Mouse (Mus musculus): ENCODE data around the gene Mapk11. TPM values are rescaled to one million over a fixed set of nuclear protein-coding genes. Genes with fewer than 3 reads are reported as not detected.
A peak's percentile ranks its signal among the peaks of the same experiment; 100 is the strongest.

Gene Mapk11
- polyA plus RNA-seq (2011; ENCODE audit: insufficient read depth, insufficient read length, low read depth, missing spikeins) = 9.1 and 9.3 TPM in 2 replicates

GRCm38 (mm10) chr15:89149271-89150040 lies at the start of gene Mapk11:
Gene Mapk11, minus strand, starts transcription at chr15:89149628.
- Histone ChIP-seq H3K9me3 (replicated peaks; ENCODE audit: control insufficient read depth, insufficient read depth, low read length, poor library complexity, severe bottlenecking) (no peaks in the 10 kb centered on the region), H3K4me3 (ENCODE audit: low read depth, low read length) (peak within 1 kb of the TSS; percentile 70), H3K9ac (ENCODE audit: low read depth, poor library complexity, severe bottlenecking) (peak within 1 kb of the TSS; percentile 76), H3K4me1 (ENCODE audit: control insufficient read depth, insufficient read depth, low read length) (peaks cover 2% of the 10 kb centered on the region), H3K36me3 (ENCODE audit: control insufficient read depth, insufficient read depth, low read length, poor library complexity, severe bottlenecking) (no peaks in the 10 kb centered on the region), H3K27me3 (ENCODE audit: control insufficient read depth, insufficient read depth, low read length, poor library complexity, severe bottlenecking) (no peaks in the 10 kb centered on the region), H3K27ac (ENCODE audit: insufficient read depth, low read length) (no peak within 1 kb of the TSS)
- TF ChIP-seq CTCF (IDR thresholded peaks at IDR 0.05; ENCODE audit: low read depth, low read length) = no peak
- no peak for TF ChIP-seq POLR2A (IDR thresholded peaks at IDR 0.05; ENCODE audit: insufficient read depth, low read length)
- TF ChIP-seq EP300 (IDR thresholded peaks at IDR 0.05; ENCODE audit: insufficient read depth, low read depth, low read length) = no peak

GRCm38 (mm10) chr15:89197056-89197455 lies 47.6 kb upstream of the Mapk11 start:
- H3K4me1 ChIP-seq (ENCODE audit: control insufficient read depth, insufficient read depth, low read length) = no peaks in the 10 kb centered on the region
- H3K9ac ChIP-seq (ENCODE audit: low read depth, poor library complexity, severe bottlenecking) = peak overlapping the region; percentile 35
- H3K27me3 ChIP-seq (ENCODE audit: control insufficient read depth, insufficient read depth, low read length, poor library complexity, severe bottlenecking) = no peaks in the 10 kb centered on the region
- no peaks in the 10 kb centered on the region for H3K36me3 ChIP-seq (ENCODE audit: control insufficient read depth, insufficient read depth, low read length, poor library complexity, severe bottlenecking)
- TF ChIP-seq CTCF (IDR thresholded peaks at IDR 0.05; ENCODE audit: low read depth, low read length) = no peak
- no peak for TF ChIP-seq EP300 (IDR thresholded peaks at IDR 0.05; ENCODE audit: insufficient read depth, low read depth, low read length)
- TF ChIP-seq POLR2A (IDR thresholded peaks at IDR 0.05; ENCODE audit: insufficient read depth, low read length) = no peak
- peak overlapping the region; percentile 60 for H3K4me3 ChIP-seq (ENCODE audit: low read depth, low read length)
- H3K27ac ChIP-seq (ENCODE audit: insufficient read depth, low read length) = no peak overlapping the region
- H3K9me3 ChIP-seq (replicated peaks; ENCODE audit: control insufficient read depth, insufficient read depth, low read length, poor library complexity, severe bottlenecking) = no peaks in the 10 kb centered on the region

GRCm38 (mm10) chr15:89196313-89196706 lies 46.9 kb upstream of the Mapk11 start, which contains the start of gene Dennd6b:
Gene Dennd6b, minus strand, starts transcription at chr15:89196496.
- peak within 1 kb of the TSS; percentile 89 for H3K27ac ChIP-seq (ENCODE audit: insufficient read depth, low read length)
- H3K9me3 ChIP-seq (replicated peaks; ENCODE audit: control insufficient read depth, insufficient read depth, low read length, poor library complexity, severe bottlenecking) = no peaks in the 10 kb centered on the region
- peak; percentile 58 for TF ChIP-seq CTCF (IDR thresholded peaks at IDR 0.05; ENCODE audit: low read depth, low read length)
- TF ChIP-seq POLR2A (IDR thresholded peaks at IDR 0.05; ENCODE audit: insufficient read depth, low read length) = no peak
- no peak for TF ChIP-seq EP300 (IDR thresholded peaks at IDR 0.05; ENCODE audit: insufficient read depth, low read depth, low read length)
- no peaks in the 10 kb centered on the region for H3K36me3 ChIP-seq (ENCODE audit: control insufficient read depth, insufficient read depth, low read length, poor library complexity, severe bottlenecking)
- peak within 1 kb of the TSS; percentile 96 for H3K9ac ChIP-seq (ENCODE audit: low read depth, poor library complexity, severe bottlenecking)
- no peaks in the 10 kb centered on the region for H3K4me1 ChIP-seq (ENCODE audit: control insufficient read depth, insufficient read depth, low read length)
- peak within 1 kb of the TSS; percentile 97 for H3K4me3 ChIP-seq (ENCODE audit: low read depth, low read length)
- no peaks in the 10 kb centered on the region for H3K27me3 ChIP-seq (ENCODE audit: control insufficient read depth, insufficient read depth, low read length, poor library complexity, severe bottlenecking)

- Histone ChIP-seq H3K27me3 (ENCODE audit: control insufficient read depth, insufficient read depth, low read length, poor library complexity, severe bottlenecking) (no peaks in the 10 kb centered on the region), H3K36me3 (ENCODE audit: control insufficient read depth, insufficient read depth, low read length, poor library complexity, severe bottlenecking) (no peaks in the 10 kb centered on the region), H3K9me3 (replicated peaks; ENCODE audit: control insufficient read depth, insufficient read depth, low read length, poor library complexity, severe bottlenecking) (no peaks in the 10 kb centered on the region), H3K27ac (ENCODE audit: insufficient read depth, low read length) (peak overlapping the region; percentile 89), H3K4me1 (ENCODE audit: control insufficient read depth, insufficient read depth, low read length) (no peaks in the 10 kb centered on the region), H3K9ac (ENCODE audit: low read depth, poor library complexity, severe bottlenecking) (peak overlapping the region; percentile 96), H3K4me3 (ENCODE audit: low read depth, low read length) (peak overlapping the region; percentile 97)
- TF ChIP-seq POLR2A (IDR thresholded peaks at IDR 0.05; ENCODE audit: insufficient read depth, low read length) (peak; percentile 64), CTCF (IDR thresholded peaks at IDR 0.05; ENCODE audit: low read depth, low read length) (no peak), EP300 (IDR thresholded peaks at IDR 0.05; ENCODE audit: insufficient read depth, low read depth, low read length) (no peak)
Measured at GRCm38 (mm10) chr15:89195690-89196312, 46.4 kb upstream of the Mapk11 start.

- H3K27me3 ChIP-seq (ENCODE audit: control insufficient read depth, insufficient read depth, low read length, poor library complexity, severe bottlenecking) = no peaks in the 10 kb centered on the region
- no peak for TF ChIP-seq EP300 (IDR thresholded peaks at IDR 0.05; ENCODE audit: insufficient read depth, low read depth, low read length)
- TF ChIP-seq CTCF (IDR thresholded peaks at IDR 0.05; ENCODE audit: low read depth, low read length) = no peak
- no peak for TF ChIP-seq POLR2A (IDR thresholded peaks at IDR 0.05; ENCODE audit: insufficient read depth, low read length)
- peak overlapping the region; percentile 97 for H3K4me3 ChIP-seq (ENCODE audit: low read depth, low read length)
- no peak overlapping the region for H3K27ac ChIP-seq (ENCODE audit: insufficient read depth, low read length)
- no peaks in the 10 kb centered on the region for H3K4me1 ChIP-seq (ENCODE audit: control insufficient read depth, insufficient read depth, low read length)
- H3K36me3 ChIP-seq (ENCODE audit: control insufficient read depth, insufficient read depth, low read length, poor library complexity, severe bottlenecking) = no peaks in the 10 kb centered on the region
- no peaks in the 10 kb centered on the region for H3K9me3 ChIP-seq (replicated peaks; ENCODE audit: control insufficient read depth, insufficient read depth, low read length, poor library complexity, severe bottlenecking)
- peak overlapping the region; percentile 96 for H3K9ac ChIP-seq (ENCODE audit: low read depth, poor library complexity, severe bottlenecking)
Measured at GRCm38 (mm10) chr15:89195261-89195681, 45.8 kb upstream of the Mapk11 start.

GRCm38 (mm10) chr15:89184937-89185227 lies 35.5 kb upstream of the Mapk11 start:
- H3K27ac ChIP-seq (ENCODE audit: insufficient read depth, low read length) = no peak overlapping the region
- no peak overlapping the region for H3K9ac ChIP-seq (ENCODE audit: low read depth, poor library complexity, severe bottlenecking)
- TF ChIP-seq POLR2A (IDR thresholded peaks at IDR 0.05; ENCODE audit: insufficient read depth, low read length) (no peak), EP300 (IDR thresholded peaks at IDR 0.05; ENCODE audit: insufficient read depth, low read depth, low read length) (no peak), CTCF (IDR thresholded peaks at IDR 0.05; ENCODE audit: low read depth, low read length) (no peak)
- H3K9me3 ChIP-seq (replicated peaks; ENCODE audit: control insufficient read depth, insufficient read depth, low read length, poor library complexity, severe bottlenecking) = no peaks in the 10 kb centered on the region
- H3K4me1 ChIP-seq (ENCODE audit: control insufficient read depth, insufficient read depth, low read length) = no peaks in the 10 kb centered on the region
- no peaks in the 10 kb centered on the region for H3K27me3 ChIP-seq (ENCODE audit: control insufficient read depth, insufficient read depth, low read length, poor library complexity, severe bottlenecking)
- no peaks in the 10 kb centered on the region for H3K36me3 ChIP-seq (ENCODE audit: control insufficient read depth, insufficient read depth, low read length, poor library complexity, severe bottlenecking)
- H3K4me3 ChIP-seq (ENCODE audit: low read depth, low read length) = no peak overlapping the region

Measured in ES-Bruce4 (cell line).